14 mouse cellular contexts compared by ENCODE assay signal in the genomic region with DNA sequence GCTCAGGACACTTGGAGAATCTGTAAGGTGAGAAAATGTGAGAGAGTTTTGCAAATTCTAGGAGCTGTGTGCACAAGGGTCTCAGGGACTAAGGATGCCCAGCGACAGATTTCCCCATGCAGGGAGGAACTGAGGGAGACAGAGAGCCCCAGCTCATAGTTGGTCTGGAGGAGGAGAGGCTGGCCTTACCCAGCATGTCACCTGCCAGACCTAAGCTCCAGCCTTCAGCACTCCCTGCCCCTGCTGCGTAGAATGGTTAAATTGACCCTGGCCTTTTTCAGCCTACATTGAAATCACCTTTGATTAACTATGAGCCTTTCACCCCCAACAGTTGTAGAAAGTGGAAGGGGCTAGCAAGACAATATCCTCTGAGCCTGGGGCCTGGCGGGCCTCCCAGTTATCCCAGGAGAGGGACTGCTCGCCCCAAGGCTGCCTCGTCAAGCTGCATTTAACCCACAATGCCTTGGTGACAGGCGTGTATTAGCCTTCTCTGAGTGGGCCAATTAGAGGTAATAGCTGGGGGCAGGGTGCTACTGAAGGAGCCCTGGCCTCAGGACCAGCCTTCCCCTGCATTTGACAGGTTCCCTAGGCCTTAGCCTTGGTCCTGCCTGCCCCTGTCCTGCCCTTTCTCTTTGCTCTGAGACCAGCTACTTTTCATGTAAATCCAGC. TPM values are rescaled to one million over a fixed set of nuclear protein-coding genes. Genes with fewer than 3 reads are reported as not detected.
DNase-seq lines count a peak whose midpoint lies in the region; ATAC-seq lines count a peak whose summit lies in the region.
"Had no signal": no experiment of that assay in that cellular context is flagged by ENCODE, and none has a peak within 500 bp of the region (broad histone marks: within the 10 kb centered on the region; RNA-seq: fewer than 3 reads in every experiment).

No protein-coding gene starts in this region.

- no peak overlapping the region for H3K9ac ChIP-seq in hindbrain, embryonic 15.5 days
- 0 out of 2 replicates have a peak overlapping the region, but pooled peaks have one; percentile 19 for H3K9ac ChIP-seq in neural tube, embryonic 12.5 days
- no peak overlapping the region for H3K9ac ChIP-seq in liver, embryonic 11.5 days (ENCODE audit: low read depth, low read length)
- H3K9ac ChIP-seq: lung, embryonic 14.5 days had no signal

- H3K4me1 ChIP-seq in forebrain, embryonic 10.5 days: peaks cover 32% of the 10 kb centered on the region
- peaks cover 16% of the 10 kb centered on the region for H3K4me1 ChIP-seq in hindbrain, embryonic 15.5 days (replicated peaks)
- peaks cover 34% of the 10 kb centered on the region for H3K4me1 ChIP-seq in neural tube, embryonic 12.5 days
- no peaks in the 10 kb centered on the region for H3K4me1 ChIP-seq in liver, embryonic 11.5 days (replicated peaks; ENCODE audit: control insufficient read depth, insufficient read depth, low read length)

- H3K27me3 ChIP-seq in forebrain, embryonic 10.5 days (ENCODE audit: poor library complexity, severe bottlenecking): peaks cover 90% of the 10 kb centered on the region
- no peaks in the 10 kb centered on the region for H3K27me3 ChIP-seq in hindbrain, embryonic 15.5 days
- H3K27me3 ChIP-seq in neural tube, embryonic 12.5 days (replicated peaks): no peaks in the 10 kb centered on the region
- H3K27me3 ChIP-seq in liver, embryonic 11.5 days (replicated peaks; ENCODE audit: control insufficient read depth, insufficient read depth, low read length): no peaks in the 10 kb centered on the region

- H3K4me2 ChIP-seq in hindbrain, embryonic 15.5 days: no peak overlapping the region
- no peak overlapping the region for H3K4me2 ChIP-seq in neural tube, embryonic 12.5 days (replicated peaks)
- H3K4me2 ChIP-seq in liver, embryonic 11.5 days: no peak overlapping the region
- H3K4me2 ChIP-seq: lung, embryonic 14.5 days had no signal

- DNase-seq in embryo, embryonic 10.5 days (ENCODE audit: low spot score): peak; percentile 65
- DNase-seq in forebrain, embryonic 10.5 days (ENCODE audit: extremely low spot score, low spot score): peak; percentile 54
- no peak for DNase-seq in thymus, postnatal 25 days
- DNase-seq in liver, embryonic 11.5 days (ENCODE audit: low spot score): no peak
- no peak for DNase-seq in kidney, adult 18-20 months
- DNase-seq: adrenal gland, adult 2 months; cerebellum, adult 11 months; heart, adult 11 months; heart, postnatal 4 days; lung, embryonic 14.5 days had no signal

- no peak overlapping the region for H3K4me3 ChIP-seq in forebrain, embryonic 10.5 days
- H3K4me3 ChIP-seq in hindbrain, embryonic 15.5 days: no peak overlapping the region
- H3K4me3 ChIP-seq in neural tube, embryonic 12.5 days: no peak overlapping the region
- H3K4me3 ChIP-seq in liver, embryonic 11.5 days (ENCODE audit: low read depth, low read length): no peak overlapping the region

- H3K27ac ChIP-seq in forebrain, embryonic 10.5 days: 0 out of 2 replicates have a peak overlapping the region, but pooled peaks have one; percentile 27
- no peak overlapping the region for H3K27ac ChIP-seq in hindbrain, embryonic 15.5 days (replicated peaks)
- no peak overlapping the region for H3K27ac ChIP-seq in neural tube, embryonic 12.5 days
- no peak overlapping the region for H3K27ac ChIP-seq in liver, embryonic 11.5 days (ENCODE audit: low read depth, low read length)
- H3K27ac ChIP-seq: kidney, postnatal 0 days; stomach, postnatal 0 days had no signal

- H3K36me3 ChIP-seq in forebrain, embryonic 10.5 days (replicated peaks): no peaks in the 10 kb centered on the region
- no peaks in the 10 kb centered on the region for H3K36me3 ChIP-seq in hindbrain, embryonic 15.5 days
- no peaks in the 10 kb centered on the region for H3K36me3 ChIP-seq in neural tube, embryonic 12.5 days
- no peaks in the 10 kb centered on the region for H3K36me3 ChIP-seq in liver, embryonic 11.5 days (ENCODE audit: control insufficient read depth, insufficient read depth, low read length)

- H3K9me3 ChIP-seq in forebrain, embryonic 10.5 days: no peaks in the 10 kb centered on the region
- H3K9me3 ChIP-seq in hindbrain, embryonic 15.5 days: no peaks in the 10 kb centered on the region
- H3K9me3 ChIP-seq in neural tube, embryonic 12.5 days: no peaks in the 10 kb centered on the region
- H3K9me3 ChIP-seq in liver, embryonic 11.5 days (ENCODE audit: control insufficient read depth, low read length): no peaks in the 10 kb centered on the region

- peak; percentile 51; the same call in 1 of the 2 replicates for ATAC-seq in hindbrain, embryonic 15.5 days (ENCODE audit: low FRiP score, low read depth)
- ATAC-seq in neural tube, embryonic 12.5 days (ENCODE audit: low FRiP score, low read depth): peak; percentile 75
- no peak for ATAC-seq in liver, embryonic 11.5 days (replicated peaks; ENCODE audit: low FRiP score)

- WGBS in forebrain, embryonic 10.5 days: 18% methylated on average over 6 of the region's 6 CpGs
- WGBS in hindbrain, embryonic 15.5 days: 17% methylated on average over 6 of the region's 6 CpGs
- 14% methylated on average over 6 of the region's 6 CpGs for WGBS in neural tube, embryonic 12.5 days
- WGBS in liver, embryonic 11.5 days: 63% methylated on average over 6 of the region's 6 CpGs

RNA-seq across cellular contexts. Expression of a gene that starts 25.6 kb away (rescaled TPM):
- 5.5 and 6.5 TPM in 2 replicates for polyA plus RNA-seq in forebrain, embryonic 10.5 days (2016; fragmentation: Nextera tagmentation; extraction: Ambion mirVana)
- 15.3 and 16.0 TPM in 2 replicates for polyA plus RNA-seq in hindbrain, embryonic 15.5 days (2015; fragmentation: Nextera tagmentation; extraction: Ambion mirVana)
- polyA plus RNA-seq in neural tube, embryonic 12.5 days (2016; fragmentation: Nextera tagmentation; extraction: Ambion mirVana): 14.0 and 14.8 TPM in 2 replicates
- polyA plus RNA-seq in liver, embryonic 11.5 days (2014; fragmentation: Nextera tagmentation; extraction: Ambion mirVana): 8.0 and 8.3 TPM in 2 replicates

Comparison
In these comparisons a context has a peak if more than half of its experiments do, and no peak if none do; other contexts are left out.
1. DNase-seq: peak in embryo, embryonic 10.5 days (single experiment) and forebrain, embryonic 10.5 days (single experiment); none in thymus, postnatal 25 days (single experiment), liver, embryonic 11.5 days (single experiment) and kidney, adult 18-20 months (single experiment).